In genomic region chr4:137933328-137933727, GRCm38 (mm10) we compare ENCODE assay signal across 16 mouse cellular contexts. TPM values are rescaled to one million over a fixed set of nuclear protein-coding genes. Genes with fewer than 3 reads are reported as not detected.
DNase-seq lines count a peak whose midpoint lies in the region; ATAC-seq and TF ChIP-seq lines count a peak whose summit lies in the region.
"Had no signal": no experiment of that assay in that cellular context is flagged by ENCODE, and none has a peak within 500 bp of the region (broad histone marks: within the 10 kb centered on the region; RNA-seq: fewer than 3 reads in every experiment).

No protein-coding gene starts in this region.

- no peak for ATAC-seq in heart, embryonic 16.5 days (replicated peaks; ENCODE audit: extremely low read depth, insufficient read depth, low FRiP score)
- no peak for ATAC-seq in embryonic facial prominence, embryonic 14.5 days (ENCODE audit: low read depth)
- no peak for ATAC-seq in stomach, postnatal 0 days (ENCODE audit: low FRiP score, low TSS enrichment)
- ATAC-seq in hindbrain, embryonic 12.5 days (ENCODE audit: low FRiP score) = no peak
- ATAC-seq: activated CD4-positive, CD25-positive, alpha-beta regulatory T cell, adult 4 months had no signal

- no peak for TF ChIP-seq EP300 in stomach, postnatal 0 days (optimal IDR thresholded peaks at IDR 0.05)

- DNase-seq in heart, postnatal 4 days = no peak
- peak; percentile 84 for DNase-seq in ovary, adult 18-20 months (ENCODE audit: low spot score)
- no peak for DNase-seq in ovary, postnatal 14 days (ENCODE audit: low spot score)
- DNase-seq in embryonic facial prominence, embryonic 14.5 days (ENCODE audit: low spot score) = no peak
- DNase-seq in stomach, postnatal 0 days (ENCODE audit: low spot score) = no peak
- DNase-seq: cerebellum, adult 9-10 months; embryo, embryonic 11 days; kidney, adult 11 months; kidney, postnatal 14 days; lung, postnatal 4 days; midbrain, embryonic 14.5 days; right cerebral cortex, postnatal 14 days; thymus, postnatal 25 days had no signal

- no peak overlapping the region for H3K9ac ChIP-seq in heart, embryonic 16.5 days (ENCODE audit: low read length)
- no peak overlapping the region for H3K9ac ChIP-seq in embryonic facial prominence, embryonic 14.5 days (ENCODE audit: low read depth, low read length)
- no peak overlapping the region for H3K9ac ChIP-seq in stomach, postnatal 0 days (ENCODE audit: low read length)
- H3K9ac ChIP-seq in hindbrain, embryonic 12.5 days = no peak overlapping the region

- peaks cover 44% of the 10 kb centered on the region for H3K4me1 ChIP-seq in heart, embryonic 16.5 days (ENCODE audit: control insufficient read depth, insufficient read depth, low read length)
- H3K4me1 ChIP-seq in embryonic facial prominence, embryonic 14.5 days (ENCODE audit: control insufficient read depth, insufficient read depth, low read length) = peaks cover 38% of the 10 kb centered on the region
- peaks cover 21% of the 10 kb centered on the region for H3K4me1 ChIP-seq in stomach, postnatal 0 days (replicated peaks; ENCODE audit: control insufficient read depth, insufficient read depth)
- H3K4me1 ChIP-seq in hindbrain, embryonic 12.5 days = peaks cover 40% of the 10 kb centered on the region

- WGBS in heart, embryonic 16.5 days = 33% methylated on average over 5 of the region's 5 CpGs
- WGBS in embryonic facial prominence, embryonic 14.5 days = 68% methylated on average over 5 of the region's 5 CpGs
- 62% methylated on average over 5 of the region's 5 CpGs for WGBS in stomach, postnatal 0 days
- WGBS in hindbrain, embryonic 12.5 days = 75% methylated on average over 5 of the region's 5 CpGs

- no peak overlapping the region for H3K4me3 ChIP-seq in heart, embryonic 16.5 days (ENCODE audit: low read length)
- no peak overlapping the region for H3K4me3 ChIP-seq in embryonic facial prominence, embryonic 14.5 days (ENCODE audit: low read depth, low read length)
- H3K4me3 ChIP-seq in stomach, postnatal 0 days (ENCODE audit: low read depth, low read length) = no peak overlapping the region
- no peak overlapping the region for H3K4me3 ChIP-seq in hindbrain, embryonic 12.5 days

- H3K27me3 ChIP-seq in heart, embryonic 16.5 days (ENCODE audit: control insufficient read depth, insufficient read depth, low read length) = no peaks in the 10 kb centered on the region
- no peaks in the 10 kb centered on the region for H3K27me3 ChIP-seq in embryonic facial prominence, embryonic 14.5 days (replicated peaks; ENCODE audit: control insufficient read depth, insufficient read depth, low read length)
- H3K27me3 ChIP-seq in stomach, postnatal 0 days (ENCODE audit: control insufficient read depth, insufficient read depth, low read length) = no peaks in the 10 kb centered on the region
- H3K27me3 ChIP-seq in hindbrain, embryonic 12.5 days = no peaks in the 10 kb centered on the region

- no peak for TF ChIP-seq CTCF in stomach, postnatal 0 days (IDR thresholded peaks at IDR 0.05; ENCODE audit: low read depth)

- H3K36me3 ChIP-seq in heart, embryonic 16.5 days (ENCODE audit: control insufficient read depth, insufficient read depth) = peaks cover 6% of the 10 kb centered on the region; the same call in 1 of the 2 replicates
- peaks cover 45% of the 10 kb centered on the region for H3K36me3 ChIP-seq in embryonic facial prominence, embryonic 14.5 days (ENCODE audit: control insufficient read depth, insufficient read depth, low read length)
- H3K36me3 ChIP-seq in stomach, postnatal 0 days (ENCODE audit: control insufficient read depth, insufficient read depth, low read length) = peaks cover 15% of the 10 kb centered on the region
- H3K36me3 ChIP-seq in hindbrain, embryonic 12.5 days = peaks cover 32% of the 10 kb centered on the region

- no peaks in the 10 kb centered on the region for H3K9me3 ChIP-seq in heart, embryonic 16.5 days (replicated peaks; ENCODE audit: control insufficient read depth, low read length)
- no peaks in the 10 kb centered on the region for H3K9me3 ChIP-seq in embryonic facial prominence, embryonic 14.5 days (ENCODE audit: control insufficient read depth, low read length)
- no peaks in the 10 kb centered on the region for H3K9me3 ChIP-seq in stomach, postnatal 0 days (ENCODE audit: control insufficient read depth, low read length)
- no peaks in the 10 kb centered on the region for H3K9me3 ChIP-seq in hindbrain, embryonic 12.5 days (replicated peaks)

- no peak overlapping the region for H3K4me2 ChIP-seq in heart, embryonic 16.5 days (ENCODE audit: low read depth, low read length)
- no peak overlapping the region for H3K4me2 ChIP-seq in embryonic facial prominence, embryonic 14.5 days (ENCODE audit: low read depth, low read length)
- no peak overlapping the region for H3K4me2 ChIP-seq in stomach, postnatal 0 days (replicated peaks; ENCODE audit: low read depth)
- no peak overlapping the region for H3K4me2 ChIP-seq in hindbrain, embryonic 12.5 days (replicated peaks)

- H3K27ac ChIP-seq in heart, embryonic 16.5 days (ENCODE audit: low read length) = 0 out of 2 replicates have a peak overlapping the region, but pooled peaks have one; percentile 4
- 0 out of 2 replicates have a peak overlapping the region, but pooled peaks have one; percentile 8 for H3K27ac ChIP-seq in embryonic facial prominence, embryonic 14.5 days (replicated peaks; ENCODE audit: low read depth, low read length)
- peak overlapping the region; percentile 41; the same call in 1 of the 2 replicates for H3K27ac ChIP-seq in stomach, postnatal 0 days (replicated peaks)
- H3K27ac ChIP-seq in hindbrain, embryonic 12.5 days = no peak overlapping the region

RNA-seq across cellular contexts. Expression of gene Eif4g3, which starts 59.5 kb away (rescaled TPM):
- 18.9 and 20.3 TPM in 2 replicates for polyA plus RNA-seq in heart, embryonic 16.5 days (2015; fragmentation: Nextera tagmentation; extraction: Ambion mirVana)
- 10 to 100 TPM; 57.8 to 59.2 TPM for total RNA-seq in heart, postnatal 4 days (2021)
- 33.9 and 35.4 TPM in 2 replicates for polyA plus RNA-seq in embryonic facial prominence, embryonic 14.5 days (2014; fragmentation: Nextera tagmentation; extraction: Ambion mirVana)
- 11.4 and 11.9 TPM in 2 replicates for polyA plus RNA-seq in stomach, postnatal 0 days (2015; fragmentation: Nextera tagmentation; extraction: Ambion mirVana)
- 61.6 and 61.7 TPM in 2 replicates for polyA plus RNA-seq in hindbrain, embryonic 12.5 days (2016; fragmentation: Nextera tagmentation; extraction: Ambion mirVana)
